Mouse (Mus musculus) CH12.LX (cell line): ENCODE measurements around the gene Crbn.
A peak's percentile ranks its signal among the peaks of the same experiment; 100 is the strongest.

ENCODE experiments used
- CHD1 ChIP-seq: IDR thresholded peaks from 2 replicates; pipeline ENCODE4 v1.6.1; 2012; ENCODE audit warnings: low read depth, low read length, improper control_type of control experiment, inconsistent platforms
- CTCF ChIP-seq, 2 experiments: IDR thresholded peaks in 1 of 2; conservative IDR thresholded peaks in 1 of 2; 2 replicates each; pipeline ENCODE4 v1.5.1; 2011 to 2012; ENCODE audit warnings: low read depth in 2 of 2, low read length in 2 of 2, improper control_type of control experiment in 1 of 2, inconsistent platforms in 1 of 2, mild to moderate bottlenecking in 1 of 2, moderate library complexity in 1 of 2
- EP300 ChIP-seq: IDR thresholded peaks from 2 replicates; pipeline ENCODE4 v1.6.1; 2011; ENCODE audit warnings: low read length, improper control_type of control experiment
- HCFC1 ChIP-seq: IDR thresholded peaks from 2 replicates; pipeline ENCODE4 v1.6.1; 2012; ENCODE audit warnings: low read depth, mild to moderate bottlenecking, inconsistent platforms, low read length, improper control_type of control experiment
- IRF4 ChIP-seq: IDR thresholded peaks from 2 replicates; pipeline ENCODE4 v1.6.1; 2014; ENCODE audit warnings: low read depth, mild to moderate bottlenecking, inconsistent platforms, low read length, improper control_type of control experiment
- MAFK ChIP-seq: IDR thresholded peaks from 2 replicates; pipeline ENCODE4 v1.6.1; 2011; ENCODE audit warnings: low read length, improper control_type of control experiment; ENCODE audit not compliant: insufficient replicate concordance
- MAZ ChIP-seq: IDR thresholded peaks from 2 replicates; pipeline ENCODE4 v1.6.1; 2012; ENCODE audit warnings: low read depth, mild to moderate bottlenecking, inconsistent platforms, low read length, improper control_type of control experiment, moderate library complexity
- MEF2A ChIP-seq: IDR thresholded peaks from 2 replicates; pipeline ENCODE4 v1.6.1; 2014; ENCODE audit warnings: low read depth, mild to moderate bottlenecking, inconsistent platforms, low read length, improper control_type of control experiment, borderline replicate concordance
- RAD21 ChIP-seq: IDR thresholded peaks from 2 replicates; pipeline ENCODE4 v1.6.1; 2011; ENCODE audit warnings: low read depth, mild to moderate bottlenecking, low read length, improper control_type of control experiment, moderate library complexity
- RCOR1 ChIP-seq: conservative IDR thresholded peaks from 2 replicates; pipeline ENCODE4 v1.6.1; 2012; ENCODE audit warnings: low read depth, mild to moderate bottlenecking, inconsistent platforms, low read length, improper control_type of control experiment
- USF1 ChIP-seq: IDR thresholded peaks from 2 replicates; pipeline ENCODE4 v1.6.1; 2014; ENCODE audit warnings: low read depth, mild to moderate bottlenecking, inconsistent platforms, low read length, improper control_type of control experiment
- USF2 ChIP-seq: conservative IDR thresholded peaks from 2 replicates; pipeline ENCODE4 v1.6.1; 2011; ENCODE audit warnings: low read depth, low read length, improper control_type of control experiment
- ZKSCAN1 ChIP-seq: IDR thresholded peaks from 2 replicates; pipeline ENCODE4 v1.6.1; 2012; ENCODE audit warnings: low read depth, inconsistent platforms, low read length, improper control_type of control experiment, borderline replicate concordance
- ZNF384 ChIP-seq: IDR thresholded peaks from 2 replicates; pipeline ENCODE4 v1.6.1; 2012; ENCODE audit warnings: low read depth, low read length, improper control_type of control experiment, inconsistent platforms

GRCm38 (mm10) chr6:106738229-106738628 is 61.6 kb downstream of the Crbn start:
- TF ChIP-seq EP300 (0 out of 2 replicates have a peak, but pooled peaks have one; percentile 48), MAZ (no peak), ZNF384 (no peak), MEF2A (peak; percentile 90), CHD1 (no peak), CTCF (conservative IDR thresholded peaks at IDR 0.05 in 1 of 2, IDR thresholded peaks at IDR 0.05 in 1 of 2; ENCODE audit: low read depth in 2 of 2, low read length in 2 of 2) (no peak), USF1 (no peak), ZKSCAN1 (no peak), HCFC1 (no peak), IRF4 (no peak), RAD21 (no peak), RCOR1 (no peak), USF2 (no peak), MAFK (no peak)
